Mouse (Mus musculus): ENCODE results near the gene Gm16181. TPM values are rescaled to one million over a fixed set of nuclear protein-coding genes. Genes with fewer than 3 reads are reported as not detected.

The Gm16181 gene
- not detected in 2 replicates for polyA plus RNA-seq (2012; rRNA removed)

GRCm38 (mm10) chr17:35220156-35220952 lies at the start of gene Gm16181:
TSS of gene Gm16181 (plus strand) at chr17:35220834.

GRCm38 (mm10) chr17:35175968-35176367 lies 44.7 kb upstream of the Gm16181 start, which contains the start of gene Aif1:
TSS of gene Aif1 (minus strand) at chr17:35176068.

GRCm38 (mm10) chr17:35187959-35188610 lies 32.5 kb upstream of the Gm16181 start, which contains the start of gene Lst1:
TSS of gene Lst1 (minus strand) at chr17:35188439.

GRCm38 (mm10) chr17:35193881-35194843 lies 26.5 kb upstream of the Gm16181 start, which contains the start of gene Ltb:
TSS of gene Ltb (plus strand) at chr17:35194439.

GRCm38 (mm10) chr17:35201787-35202186 lies 18.8 kb upstream of the Gm16181 start, which contains the start of gene Tnf:
TSS of gene Tnf (minus strand) at chr17:35202007.

GRCm38 (mm10) chr17:35204494-35205379 lies 15.9 kb upstream of the Gm16181 start, which contains the start of gene Lta:
TSS of gene Lta (minus strand) at chr17:35205351.

GRCm38 (mm10) chr17:35233114-35233980 lies 12.7 kb downstream of the Gm16181 start, which contains the start of gene Atp6v1g2:
TSS of gene Atp6v1g2 (plus strand) at chr17:35233660.

GRCm38 (mm10) chr17:35235614-35236389 lies 15.2 kb downstream of the Gm16181 start, which contains the start of gene Nfkbil1:
TSS of gene Nfkbil1 (minus strand) at chr17:35235792.

GRCm38 (mm10) chr17:35241305-35242014 lies 20.8 kb downstream of the Gm16181 start, which contains the start of gene Ddx39b:
TSS of gene Ddx39b (plus strand) at chr17:35241746.

GRCm38 (mm10) chr17:35262664-35263522 lies 42.3 kb downstream of the Gm16181 start, which contains the start of gene H2-D1:
TSS of gene H2-D1 (plus strand) at chr17:35262730.

Other genes with a start within 250 kb of the Gm16181 start
- 40.8 and 41.4 TPM in 2 replicates for gene Hspa1a, start 248.7 kb upstream of the Gm16181 start, polyA plus RNA-seq (2012; rRNA removed)
- 0.30 and 0.82 TPM in 2 replicates for gene Hspa1l, start 248.1 kb upstream of the Gm16181 start, polyA plus RNA-seq (2012; rRNA removed)
- gene Lsm2, start 239.0 kb upstream of the Gm16181 start, polyA plus RNA-seq (2012; rRNA removed): 57.6 and 64.6 TPM in 2 replicates
- 196 and 213 TPM in 2 replicates for gene Vars, start 219.8 kb upstream of the Gm16181 start, polyA plus RNA-seq (2012; rRNA removed)
- 0.73 and 0.83 TPM in 2 replicates for gene Vwa7, start 204.3 kb upstream of the Gm16181 start, polyA plus RNA-seq (2012; rRNA removed)
- gene Sapcd1, start 192.8 kb upstream of the Gm16181 start, polyA plus RNA-seq (2012; rRNA removed): 1.0 and 2.3 TPM in 2 replicates
- gene Msh5, start 174.1 kb upstream of the Gm16181 start, polyA plus RNA-seq (2012; rRNA removed): 4.0 and 6.0 TPM in 2 replicates
- 209 and 215 TPM in 2 replicates for gene Clic1, start 170.9 kb upstream of the Gm16181 start, polyA plus RNA-seq (2012; rRNA removed)
- gene Ddah2, start 161.8 kb upstream of the Gm16181 start, polyA plus RNA-seq (2012; rRNA removed): 32.5 and 33.0 TPM in 2 replicates
- 5.6 and 10.4 TPM in 2 replicates for gene Ly6g6c, start 155.4 kb upstream of the Gm16181 start, polyA plus RNA-seq (2012; rRNA removed)
- 0.82 and 1.0 TPM in 2 replicates for gene Mpig6b, start 154.7 kb upstream of the Gm16181 start, polyA plus RNA-seq (2012; rRNA removed)
- gene Ly6g6e, start 143.9 kb upstream of the Gm16181 start, polyA plus RNA-seq (2012; rRNA removed): 77.8 and 86.1 TPM in 2 replicates
- 19.4 and 23.3 TPM in 2 replicates for gene Ly6g6d, start 142.8 kb upstream of the Gm16181 start, polyA plus RNA-seq (2012; rRNA removed)
- gene Ly6g6f, start 135.2 kb upstream of the Gm16181 start, polyA plus RNA-seq (2012; rRNA removed): 2.1 and 2.8 TPM in 2 replicates
- gene Abhd16a, start 131.6 kb upstream of the Gm16181 start, polyA plus RNA-seq (2012; rRNA removed): 238 and 254 TPM in 2 replicates
- gene Ly6g5c, start 112.6 kb upstream of the Gm16181 start, polyA plus RNA-seq (2012; rRNA removed): not detected in 2 replicates
- gene Ly6g5b, start 105.4 kb upstream of the Gm16181 start, polyA plus RNA-seq (2012; rRNA removed): 0.72 and 0.86 TPM in 2 replicates
- gene Gpank1, start 99.4 kb upstream of the Gm16181 start, polyA plus RNA-seq (2012; rRNA removed): 23.3 and 25.0 TPM in 2 replicates
- gene Csnk2b, start 98.8 kb upstream of the Gm16181 start, polyA plus RNA-seq (2012; rRNA removed): 262 and 295 TPM in 2 replicates
- gene D17H6S53E, start 94.5 kb upstream of the Gm16181 start, polyA plus RNA-seq (2012; rRNA removed): 16.7 and 18.2 TPM in 2 replicates
- 0.12 and 0.19 TPM in 2 replicates for gene Apom, start 88.8 kb upstream of the Gm16181 start, polyA plus RNA-seq (2012; rRNA removed)
- 221 and 228 TPM in 2 replicates for gene Bag6, start 85.7 kb upstream of the Gm16181 start, polyA plus RNA-seq (2012; rRNA removed)
- gene Prrc2a, start 55.9 kb upstream of the Gm16181 start, polyA plus RNA-seq (2012; rRNA removed): 341 and 379 TPM in 2 replicates
- gene Aif1, start 44.8 kb upstream of the Gm16181 start, polyA plus RNA-seq (2012; rRNA removed): 1.6 and 2.5 TPM in 2 replicates
- gene Lst1, start 32.4 kb upstream of the Gm16181 start, polyA plus RNA-seq (2012; rRNA removed): 8.1 and 10.4 TPM in 2 replicates
- gene Ltb, start 26.4 kb upstream of the Gm16181 start, polyA plus RNA-seq (2012; rRNA removed): 20.1 and 22.9 TPM in 2 replicates
- gene Tnf, start 18.8 kb upstream of the Gm16181 start, polyA plus RNA-seq (2012; rRNA removed): 1.3 TPM in 2 replicates
- 1.4 and 1.8 TPM in 2 replicates for gene Lta, start 15.5 kb upstream of the Gm16181 start, polyA plus RNA-seq (2012; rRNA removed)
- 4.6 and 5.1 TPM in 2 replicates for gene Atp6v1g2, start 12.8 kb downstream of the Gm16181 start, polyA plus RNA-seq (2012; rRNA removed)
- 28.9 and 34.5 TPM in 2 replicates for gene Nfkbil1, start 15.0 kb downstream of the Gm16181 start, polyA plus RNA-seq (2012; rRNA removed)
- gene Ddx39b, start 20.9 kb downstream of the Gm16181 start, polyA plus RNA-seq (2012; rRNA removed): 211 and 238 TPM in 2 replicates
- 837 and 1,001 TPM in 2 replicates for gene H2-D1, start 41.9 kb downstream of the Gm16181 start, polyA plus RNA-seq (2012; rRNA removed)
- 5.1 and 9.8 TPM in 2 replicates for gene H2-Q1, start 99.6 kb downstream of the Gm16181 start, polyA plus RNA-seq (2012; rRNA removed)
- 95.5 and 141 TPM in 2 replicates for gene H2-Q2, start 121.4 kb downstream of the Gm16181 start, polyA plus RNA-seq (2012; rRNA removed)
- gene H2-Q4, start 158.8 kb downstream of the Gm16181 start, polyA plus RNA-seq (2012; rRNA removed): 71.8 and 75.3 TPM in 2 replicates
- gene H2-Q6, start 204.0 kb downstream of the Gm16181 start, polyA plus RNA-seq (2012; rRNA removed): 18.5 and 18.8 TPM in 2 replicates
- 50.6 and 57.2 TPM in 2 replicates for gene H2-Q7, start 218.3 kb downstream of the Gm16181 start, polyA plus RNA-seq (2012; rRNA removed)
- 8.0 and 8.1 TPM in 2 replicates for gene H2-Q10, start 249.3 kb downstream of the Gm16181 start, polyA plus RNA-seq (2012; rRNA removed)